Mouse (Mus musculus) kidney, postnatal 36 days (tissue): ENCODE results near the gene Olfr1002.
"Not testable (repeated sequence)": the region's sequence is repeated elsewhere in the genome, so short reads cannot be mapped to it uniquely, and the experiment has no call there.

ENCODE experiments used
- DNase-seq, 2 experiments: peaks; one replicate each; pipeline ENCODE4 v3.0.0; 2021 to 2022; ENCODE audit warnings: mixed read lengths in 2 of 2

Gene Olfr1002

DNA sequence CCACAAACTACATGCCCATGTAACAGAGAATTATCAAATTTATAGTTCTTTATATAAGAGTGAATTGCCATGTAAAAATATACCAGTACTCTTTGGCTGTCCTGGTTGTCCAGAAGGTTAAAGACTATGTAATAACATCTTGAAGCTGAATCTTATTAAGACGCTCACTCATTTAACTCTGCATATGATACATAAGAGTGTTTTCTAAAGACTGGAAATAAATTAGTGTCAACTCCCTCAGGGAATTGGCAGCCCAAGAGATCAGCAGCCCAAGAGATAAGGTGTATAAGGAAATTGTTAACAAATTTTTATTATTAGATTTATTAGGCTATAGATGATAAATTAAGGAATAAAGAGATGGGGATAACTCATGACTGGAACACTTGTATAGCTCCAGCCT lies at the start of gene Olfr1002:
Gene Olfr1002 (minus strand): TSS at position 101 of the 400 bp plus-strand sequence.
- DNase-seq = no peak

DNA sequence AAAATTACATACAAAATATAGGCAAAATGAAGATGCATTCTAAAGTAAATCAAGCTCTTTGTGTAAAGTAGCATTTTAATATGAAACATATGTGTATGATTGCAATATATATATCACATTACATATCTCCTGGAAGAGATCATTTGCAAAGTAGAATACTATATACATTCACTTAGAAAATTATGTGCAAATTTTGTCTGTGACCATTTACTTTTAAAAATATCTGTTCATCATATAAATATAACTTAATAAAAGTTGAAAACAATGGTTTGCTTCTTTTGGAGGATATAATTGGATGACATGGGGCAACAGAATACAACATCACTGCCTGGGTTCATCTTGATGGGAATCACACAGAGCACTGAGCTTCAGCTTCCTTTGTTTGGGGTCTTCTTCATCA lies 38.6 kb upstream of the Olfr1002 start, which contains the start of gene Olfr1008:
Gene Olfr1008 (plus strand): TSS at position 301 of the 400 bp plus-strand sequence.
- no peak for DNase-seq

DNA sequence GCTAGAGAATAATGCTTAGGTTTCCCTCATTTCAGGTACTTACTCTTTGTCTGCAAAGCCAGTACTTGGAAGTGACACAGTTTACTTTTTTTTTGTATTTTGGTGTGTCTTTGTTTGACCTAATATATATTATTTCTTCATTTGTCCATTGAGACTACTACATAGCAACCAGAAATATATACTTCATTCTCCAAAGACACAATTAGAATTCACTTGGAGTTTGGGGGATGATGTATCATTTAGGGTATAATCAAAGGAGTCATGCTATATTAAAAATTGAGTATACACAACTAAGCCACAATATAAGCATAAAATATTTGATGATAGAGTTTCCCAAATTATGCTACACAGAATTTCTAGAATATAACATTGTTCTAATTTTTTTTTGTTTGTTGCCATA lies 28.2 kb upstream of the Olfr1002 start, which contains the start of gene Olfr1006:
Gene Olfr1006 (minus strand): TSS at position 101 of the 400 bp plus-strand sequence.
- no peak for DNase-seq

DNA sequence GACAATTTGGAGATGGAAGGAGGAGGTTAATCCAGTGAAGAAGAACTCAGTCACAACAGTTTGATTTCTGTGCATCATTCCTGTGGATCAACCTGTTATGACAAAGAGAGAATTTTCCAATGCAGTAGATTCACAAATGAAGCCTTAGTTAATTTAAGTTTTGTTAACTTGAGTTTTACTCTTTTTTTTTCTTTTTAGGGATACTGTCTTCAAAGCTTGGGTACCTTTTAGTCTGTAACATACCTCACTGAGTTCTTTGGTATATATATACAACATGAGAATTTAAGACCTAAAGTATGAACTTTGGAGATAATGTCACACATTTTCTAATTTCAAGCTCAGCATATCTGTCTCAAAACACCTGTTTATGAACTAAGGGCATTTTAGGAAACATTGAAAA lies 13.9 kb upstream of the Olfr1002 start, which contains the start of gene Olfr154:
Gene Olfr154 (minus strand): TSS at position 101 of the 400 bp plus-strand sequence.
- DNase-seq = not testable (repeated sequence)

DNA sequence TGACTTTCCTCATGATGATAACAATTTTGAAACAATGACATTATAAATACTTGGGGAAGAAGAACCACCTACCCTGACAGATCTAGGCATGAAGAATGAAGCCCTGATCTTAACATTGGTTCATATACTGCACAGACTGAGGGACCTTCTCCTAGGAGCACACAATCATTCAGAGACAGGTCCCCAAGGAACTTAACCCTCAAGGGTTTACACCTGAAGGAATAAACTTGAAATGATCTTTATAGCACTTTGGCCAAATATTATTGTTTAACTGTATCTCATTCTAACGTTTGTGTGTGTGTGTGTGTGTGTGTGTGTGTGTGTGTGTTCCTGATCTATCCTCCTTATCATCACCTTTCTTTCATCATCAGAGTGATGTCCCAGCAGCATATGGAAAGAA lies 38.7 kb downstream of the Olfr1002 start, which contains the start of gene Olfr1000:
Gene Olfr1000 (minus strand): TSS at position 101 of the 400 bp plus-strand sequence.
- no peak for DNase-seq
